Mouse (Mus musculus) ovary, adult 18-20 months (tissue): ENCODE measurements around the gene Tctex1d4.
A peak's percentile ranks its signal among the peaks of the same experiment; 100 is the strongest.

ENCODE experiments used
- DNase-seq: peaks from one replicate; pipeline ENCODE4 v3.0.0; 2022; ENCODE audit warnings: low spot score, mixed read lengths

The Tctex1d4 gene

DNA sequence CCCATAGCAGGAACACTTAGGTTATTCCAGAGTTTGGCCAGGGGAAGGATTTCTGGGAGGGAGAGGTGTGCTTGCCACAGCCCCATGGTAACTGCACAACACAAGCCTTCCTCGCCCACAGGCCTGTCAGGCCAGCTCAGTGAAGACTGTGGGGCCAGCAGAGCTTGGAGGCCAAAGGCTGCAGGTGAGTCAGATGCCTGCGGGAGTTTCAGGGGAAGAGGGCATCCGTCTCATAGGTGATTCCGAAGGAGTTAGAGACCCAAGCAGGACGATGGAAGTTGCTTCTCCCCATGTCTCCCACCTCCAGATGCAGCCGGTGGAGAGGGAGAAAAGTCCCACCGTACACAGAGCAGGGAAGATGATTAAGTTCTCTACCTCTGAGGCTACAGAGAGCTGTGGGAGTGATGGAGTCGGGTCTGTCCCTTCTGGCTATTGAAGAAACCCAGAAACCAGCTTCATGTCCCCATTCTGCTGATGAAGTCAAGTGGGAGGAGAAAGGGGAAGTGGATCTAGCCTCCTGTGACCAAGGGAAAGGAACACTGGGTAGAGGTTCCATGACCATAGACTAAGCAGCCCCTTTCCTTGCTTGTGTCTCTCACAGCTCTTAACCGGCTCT lies at the start of gene Tctex1d4:
Tctex1d4 (plus strand) TSS at position 120 of the 616 bp plus-strand sequence.
- no peak for DNase-seq

DNA sequence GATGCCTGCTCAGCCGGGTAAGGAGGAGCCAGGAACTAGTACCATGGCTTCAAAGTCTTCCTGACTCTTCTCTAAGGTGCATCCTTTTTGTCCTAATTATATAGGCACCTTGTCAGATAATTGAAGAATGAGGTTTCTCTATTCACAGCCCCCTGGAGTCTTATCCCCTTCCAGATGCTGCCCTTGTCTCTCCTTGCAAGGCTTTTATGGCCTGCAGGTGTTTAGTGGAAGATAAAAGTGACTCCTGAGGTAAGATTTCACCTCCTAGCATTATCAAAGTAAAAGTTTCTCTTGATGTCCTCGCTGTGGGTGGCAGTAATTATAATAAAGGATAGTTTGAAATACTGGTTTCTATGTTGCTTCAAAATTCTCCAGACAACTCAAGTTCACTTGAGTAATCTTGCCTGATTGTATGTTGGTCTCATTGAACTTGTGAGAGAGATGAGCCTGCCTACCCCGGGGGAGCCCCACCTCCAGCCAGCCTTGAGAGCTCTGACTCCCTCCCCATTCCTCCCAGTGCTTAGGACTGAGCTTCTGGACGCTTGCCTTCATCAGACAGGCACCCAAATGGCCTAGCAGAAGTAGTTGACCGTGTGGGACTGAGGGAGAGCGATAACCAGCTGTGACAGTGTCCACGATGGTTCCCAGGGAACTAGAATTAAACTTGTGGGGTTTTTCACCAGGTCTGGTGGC lies 38.5 kb upstream of the Tctex1d4 start:
- no peak for DNase-seq

DNA sequence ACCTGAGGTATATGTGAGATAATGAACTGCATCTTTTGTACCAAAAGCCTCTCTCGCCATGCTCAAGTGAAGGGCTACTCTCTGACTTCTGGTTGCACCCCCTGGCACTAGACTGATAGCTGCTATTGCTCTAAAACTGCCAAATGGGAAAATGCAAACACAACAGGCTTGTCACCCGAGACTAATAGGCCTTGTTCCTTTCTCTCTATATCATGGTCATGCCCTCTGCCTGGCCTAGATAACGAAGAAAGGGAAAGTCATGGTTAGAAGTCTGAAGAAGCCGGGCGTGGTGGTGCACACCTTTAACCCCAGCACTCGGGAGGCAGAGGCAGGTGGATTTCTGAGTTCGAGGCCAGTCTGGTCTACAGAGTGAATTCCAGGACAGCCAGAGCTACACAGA lies 36.0 kb upstream of the Tctex1d4 start:
- no peak for DNase-seq

DNA sequence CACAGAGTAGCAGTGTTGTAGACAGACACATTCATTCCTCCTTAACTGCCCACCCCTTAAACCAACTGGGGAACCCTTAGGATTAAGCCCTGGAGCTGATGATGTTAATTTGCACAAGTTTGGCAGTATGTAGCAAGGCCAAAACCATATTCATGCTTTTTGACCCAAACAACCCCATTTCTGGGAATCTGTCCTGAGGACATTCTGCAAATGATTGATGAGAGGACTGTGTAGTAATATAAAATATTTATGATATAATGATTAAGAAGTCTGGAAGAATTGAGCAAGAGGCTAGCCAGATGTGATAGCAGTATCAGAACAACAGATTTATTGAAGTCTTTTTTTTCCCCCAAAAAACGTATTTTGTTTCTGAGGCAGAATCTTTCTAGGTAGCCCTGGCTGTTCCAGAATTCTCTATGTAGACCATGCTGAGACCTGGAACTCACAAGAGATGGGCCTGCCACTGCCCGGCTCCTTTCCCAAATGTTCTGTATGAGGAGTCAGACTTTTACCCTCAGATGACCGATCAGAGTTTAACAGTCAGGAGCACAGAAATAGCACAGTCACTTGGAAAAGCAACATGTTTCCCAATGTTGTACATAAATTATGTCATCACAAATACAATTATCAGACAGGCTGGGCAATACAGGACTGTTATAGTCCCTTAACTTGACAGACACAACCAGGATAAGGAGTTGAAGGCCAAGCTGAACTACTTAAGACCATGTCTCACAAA lies 31.8 kb upstream of the Tctex1d4 start:
- DNase-seq, result no peak

DNA sequence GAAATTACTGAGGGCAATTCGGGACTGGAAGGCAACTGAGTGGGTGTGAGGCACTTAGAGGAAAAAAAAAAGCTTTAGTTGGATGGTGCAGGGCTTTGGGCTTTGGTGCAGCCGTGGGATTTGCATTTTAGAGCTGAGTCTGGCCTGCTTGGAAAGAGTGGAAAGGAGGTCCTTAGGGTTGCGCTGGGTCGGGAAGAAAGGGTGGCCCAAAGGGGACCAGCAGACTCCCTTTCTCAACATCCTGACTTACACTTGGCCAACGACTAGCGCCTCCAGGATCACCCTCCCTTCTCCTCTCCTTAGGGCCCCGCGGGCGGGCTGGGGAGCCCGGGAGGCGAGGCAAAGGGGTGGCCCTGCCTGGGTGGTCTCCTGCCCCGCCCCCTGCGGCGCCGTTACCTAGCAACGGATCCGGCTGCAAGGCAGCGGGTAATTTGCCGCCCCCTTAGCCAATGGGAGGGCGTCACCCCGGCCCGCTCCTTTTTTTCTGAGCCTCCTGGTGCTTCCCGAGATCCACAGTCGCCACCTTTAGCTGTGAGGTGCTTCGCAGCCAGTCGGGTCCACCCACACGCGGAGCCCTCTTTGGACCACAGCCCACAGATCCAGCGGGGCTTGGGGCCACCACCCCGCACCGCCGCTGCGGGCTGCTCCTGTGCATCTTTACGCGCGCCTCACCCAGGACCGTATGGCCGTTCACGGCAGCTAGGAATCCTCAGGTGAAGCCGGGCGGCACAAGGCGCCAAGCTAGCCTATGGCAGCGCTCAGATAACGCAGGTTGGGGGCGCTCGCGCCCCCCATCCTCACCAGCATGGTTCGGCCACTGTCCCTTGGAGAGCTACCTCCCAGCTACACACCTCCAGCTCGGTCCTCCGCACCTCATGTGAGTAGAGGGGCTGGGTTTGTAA lies 30.8 kb upstream of the Tctex1d4 start, which contains the start of gene Ptch2:
Ptch2 (plus strand) TSS at position 525 of the 902 bp plus-strand sequence.
- peak; percentile 72 for DNase-seq

DNA sequence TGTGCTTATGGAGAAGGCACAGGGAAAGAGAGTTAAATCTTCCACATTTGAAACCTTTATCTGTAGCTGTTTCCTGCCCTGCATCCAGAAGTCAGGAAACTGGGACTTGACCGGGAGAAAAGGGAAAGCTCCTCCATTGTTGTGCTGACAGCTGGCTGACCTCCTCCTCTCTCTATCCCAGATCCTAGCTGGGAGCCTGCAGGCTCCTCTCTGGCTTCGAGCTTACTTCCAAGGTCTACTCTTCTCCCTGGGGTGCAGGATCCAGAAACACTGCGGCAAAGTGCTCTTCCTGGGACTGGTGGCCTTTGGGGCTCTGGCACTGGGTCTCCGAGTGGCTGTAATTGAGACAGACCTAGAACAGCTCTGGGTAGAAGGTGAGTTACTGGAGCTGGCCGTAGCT lies 29.9 kb upstream of the Tctex1d4 start:
- DNase-seq, result no peak

DNA sequence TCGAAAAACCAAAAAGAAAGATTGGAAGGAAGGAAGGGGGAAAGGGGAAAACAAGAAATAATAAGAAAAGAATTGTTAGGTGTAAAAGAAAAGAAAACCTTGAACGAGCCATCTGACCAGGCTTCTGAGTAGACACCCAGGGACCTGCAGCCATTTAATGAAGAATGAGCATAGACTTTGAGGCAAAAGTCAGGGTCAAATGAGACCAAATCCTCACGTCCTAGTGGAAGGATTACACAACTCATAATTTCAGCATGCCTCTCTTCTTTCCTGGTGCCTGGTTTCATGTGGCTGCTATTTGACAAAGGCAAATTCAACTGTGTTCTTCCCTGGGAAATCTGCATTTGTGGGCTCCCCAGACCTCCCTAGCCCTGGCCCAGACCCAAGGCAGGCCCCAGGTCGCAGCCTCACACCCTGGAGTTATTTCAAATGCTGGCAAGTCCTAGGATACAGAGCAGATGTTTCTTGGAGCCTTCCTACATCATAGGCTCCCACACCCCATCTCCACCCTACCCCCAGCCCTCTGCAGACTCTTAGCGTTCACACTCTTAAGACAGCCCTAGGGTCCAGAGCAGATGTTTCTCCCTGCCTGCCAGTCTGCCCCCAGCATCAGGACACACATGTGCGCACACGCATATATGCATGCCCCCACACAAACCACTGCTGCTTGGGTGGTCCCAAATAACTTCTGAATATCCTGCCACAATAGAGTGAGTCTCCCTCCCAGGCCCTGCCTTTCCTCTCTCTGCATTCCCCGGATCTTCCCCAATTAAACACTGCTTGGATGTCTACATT lies 28.4 kb upstream of the Tctex1d4 start:
- no peak for DNase-seq

DNA sequence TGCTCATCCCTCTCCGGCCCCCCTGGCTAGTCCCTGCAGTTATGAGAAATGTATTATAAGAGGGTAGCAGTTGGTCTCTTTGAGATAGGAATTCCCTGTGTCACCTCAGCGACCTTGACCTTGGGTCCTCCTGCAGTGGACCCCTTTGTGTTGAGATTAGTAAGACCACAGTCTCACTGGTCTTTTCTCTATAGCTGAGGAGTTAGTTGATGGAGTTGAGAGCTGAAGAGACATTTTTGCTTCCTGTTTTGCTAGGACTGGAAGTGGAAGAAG lies 27.9 kb upstream of the Tctex1d4 start:
- DNase-seq, result no peak

DNA sequence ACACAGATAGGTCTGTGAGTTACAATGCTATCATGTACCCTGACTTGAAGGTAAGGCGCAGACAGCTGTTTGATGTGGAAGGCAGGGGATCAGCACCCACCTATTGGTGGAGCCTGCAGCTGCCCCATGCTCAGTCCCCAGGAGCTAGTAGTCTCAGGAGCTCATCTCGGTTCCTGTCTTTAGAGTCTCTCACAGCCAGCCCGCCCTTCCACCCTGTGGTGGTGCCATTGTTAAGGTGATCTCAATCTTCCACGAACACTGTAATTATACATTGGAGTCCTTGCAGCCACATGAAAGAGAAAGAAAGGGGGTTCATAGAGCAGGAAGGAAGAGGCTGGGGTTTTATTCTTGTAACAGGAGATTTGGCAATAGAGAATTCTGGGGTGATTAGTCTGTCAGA lies 26.6 kb upstream of the Tctex1d4 start:
- no peak for DNase-seq

DNA sequence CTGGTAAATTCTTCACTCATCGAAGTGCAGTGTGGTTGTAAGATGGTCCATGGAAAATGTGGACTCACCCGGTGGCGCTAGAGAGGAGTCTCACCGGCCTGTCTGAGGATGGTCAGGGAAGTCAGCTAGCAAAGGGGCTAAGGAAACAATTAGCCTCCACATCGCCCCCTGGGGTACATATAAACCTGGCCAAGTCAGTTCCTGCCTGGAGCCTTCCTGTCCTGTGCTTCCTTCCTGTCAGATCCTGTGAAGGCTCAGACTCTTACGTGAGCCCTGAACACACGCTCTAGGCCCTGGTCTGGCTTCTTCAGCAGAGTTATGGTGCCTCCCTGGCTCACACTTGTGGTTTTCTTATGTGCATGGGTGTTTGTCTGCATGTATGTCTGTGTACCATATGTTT lies 25.4 kb upstream of the Tctex1d4 start:
- no peak for DNase-seq

DNA sequence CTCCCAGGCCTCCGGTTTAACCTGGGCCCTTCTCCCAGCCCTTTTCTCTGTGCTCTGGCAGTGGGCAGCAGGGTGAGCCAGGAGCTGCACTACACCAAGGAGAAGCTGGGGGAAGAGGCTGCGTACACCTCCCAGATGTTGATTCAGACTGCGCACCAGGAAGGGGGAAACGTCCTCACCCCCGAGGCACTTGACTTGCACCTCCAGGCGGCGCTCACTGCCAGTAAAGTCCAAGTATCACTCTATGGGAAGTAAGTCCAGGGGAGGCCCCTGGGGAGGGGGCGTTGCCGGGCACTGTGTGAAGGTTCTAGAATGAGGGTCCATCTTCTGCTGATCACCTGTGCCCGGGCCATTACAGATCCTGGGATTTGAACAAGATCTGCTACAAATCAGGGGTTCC lies 21.9 kb upstream of the Tctex1d4 start:
- no peak for DNase-seq

DNA sequence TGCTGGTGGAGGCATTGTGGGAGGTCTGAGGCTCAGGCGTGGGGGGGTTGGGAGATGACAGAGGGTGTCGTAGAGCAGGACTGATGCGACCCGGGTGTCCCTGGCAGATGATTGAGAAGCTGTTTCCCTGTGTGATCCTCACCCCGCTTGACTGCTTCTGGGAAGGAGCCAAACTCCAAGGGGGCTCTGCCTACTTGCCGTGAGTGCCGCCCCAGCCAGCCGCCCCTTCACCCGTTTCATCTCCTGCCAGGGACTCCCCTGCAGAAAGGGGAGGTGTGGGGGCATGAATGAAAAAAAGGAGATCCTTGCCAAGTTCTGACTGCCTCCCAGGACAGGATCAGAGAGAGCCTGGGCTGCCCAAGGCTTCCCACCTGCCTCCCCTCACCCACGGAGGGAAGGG lies 21.5 kb upstream of the Tctex1d4 start:
- DNase-seq, result no peak

DNA sequence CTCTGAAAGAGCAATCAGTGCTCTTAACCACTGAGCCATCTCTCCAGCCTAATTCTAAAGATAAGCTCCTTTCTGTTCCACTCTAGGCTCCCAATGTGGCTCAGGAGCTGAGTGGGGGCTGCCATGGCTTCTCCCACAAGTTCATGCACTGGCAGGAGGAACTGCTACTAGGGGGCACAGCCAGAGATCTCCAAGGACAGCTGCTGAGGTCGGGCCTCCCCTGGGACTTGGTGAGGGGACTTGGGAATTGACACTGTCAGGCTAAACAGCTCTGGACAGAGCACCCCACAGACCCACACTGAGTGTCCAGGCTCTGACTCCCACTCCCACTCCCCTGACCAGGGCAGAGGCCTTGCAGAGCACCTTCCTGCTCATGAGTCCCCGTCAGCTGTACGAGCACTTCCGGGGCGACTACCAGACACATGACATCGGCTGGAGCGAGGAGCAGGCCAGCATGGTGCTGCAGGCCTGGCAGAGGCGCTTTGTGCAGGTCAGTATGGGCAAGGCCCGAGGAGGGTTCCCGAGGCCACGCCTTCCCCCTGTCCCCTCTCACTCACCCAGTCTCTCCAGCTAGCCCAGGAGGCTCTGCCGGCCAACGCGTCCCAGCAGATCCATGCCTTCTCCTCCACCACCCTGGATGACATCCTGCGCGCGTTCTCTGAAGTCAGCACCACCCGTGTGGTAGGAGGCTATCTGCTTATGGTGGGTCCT lies 18.6 kb upstream of the Tctex1d4 start:
- DNase-seq, result no peak

DNA sequence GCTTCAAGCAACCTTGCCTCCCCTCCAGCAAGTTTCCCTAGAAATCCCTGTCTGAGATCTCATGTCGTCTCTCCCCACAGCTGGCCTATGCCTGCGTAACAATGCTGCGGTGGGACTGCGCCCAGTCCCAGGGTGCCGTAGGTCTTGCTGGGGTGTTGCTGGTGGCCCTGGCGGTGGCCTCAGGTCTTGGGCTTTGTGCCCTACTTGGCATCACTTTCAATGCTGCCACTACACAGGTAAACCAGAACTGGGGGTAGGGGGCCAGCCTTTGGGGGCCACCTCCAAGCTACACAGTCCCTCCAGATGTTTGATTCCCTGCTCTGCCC lies 18.1 kb upstream of the Tctex1d4 start:
- no peak for DNase-seq

DNA sequence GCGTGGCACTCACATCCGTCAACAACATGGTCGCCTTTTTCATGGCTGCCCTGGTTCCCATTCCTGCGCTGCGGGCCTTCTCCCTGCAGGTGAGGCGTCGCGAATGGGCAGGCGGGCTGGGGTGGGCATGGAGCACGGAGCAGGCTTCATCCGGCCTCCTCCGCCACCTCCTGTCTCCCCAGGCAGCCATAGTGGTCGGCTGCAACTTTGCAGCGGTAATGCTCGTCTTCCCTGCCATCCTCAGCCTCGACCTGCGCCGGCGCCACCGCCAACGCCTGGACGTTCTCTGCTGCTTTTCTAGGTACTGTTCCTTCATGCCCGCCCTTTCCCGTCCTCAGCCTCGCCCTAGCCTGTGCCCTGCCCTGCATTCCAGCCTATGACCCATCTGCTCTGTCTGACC lies 17.3 kb upstream of the Tctex1d4 start:
- no peak for DNase-seq

DNA sequence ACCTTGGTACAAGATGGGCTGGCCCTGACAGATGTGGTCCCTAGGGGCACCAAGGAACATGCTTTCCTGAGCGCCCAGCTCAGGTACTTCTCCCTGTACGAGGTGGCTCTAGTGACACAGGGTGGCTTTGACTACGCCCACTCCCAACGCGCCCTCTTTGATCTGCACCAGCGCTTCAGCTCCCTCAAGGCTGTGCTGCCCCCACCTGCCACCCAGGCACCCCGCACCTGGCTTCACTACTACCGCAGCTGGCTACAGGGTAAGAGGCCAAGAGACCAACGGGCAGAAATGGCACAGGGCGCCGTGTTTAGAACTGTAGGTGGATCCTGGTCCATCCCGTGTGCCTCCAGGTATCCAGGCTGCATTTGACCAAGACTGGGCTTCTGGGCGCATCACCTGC lies 16.3 kb upstream of the Tctex1d4 start:
- DNase-seq, result no peak

DNA sequence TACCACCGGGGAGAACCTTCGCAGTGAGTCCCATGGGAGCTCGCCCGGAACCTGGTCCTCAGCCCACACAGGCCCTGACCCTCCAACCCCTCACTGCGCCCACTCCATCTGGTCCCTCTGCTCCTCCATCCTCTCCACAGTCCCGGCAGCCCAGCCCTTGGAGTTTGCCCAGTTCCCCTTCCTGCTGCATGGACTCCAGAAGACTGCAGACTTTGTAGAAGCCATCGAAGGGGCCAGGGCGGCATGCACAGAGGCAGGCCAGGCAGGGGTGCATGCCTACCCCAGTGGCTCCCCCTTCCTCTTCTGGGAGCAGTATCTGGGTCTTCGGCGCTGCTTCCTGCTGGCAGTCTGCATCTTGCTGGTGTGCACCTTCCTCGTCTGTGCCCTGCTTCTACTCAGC lies 15.6 kb upstream of the Tctex1d4 start:
- DNase-seq, result no peak

DNA sequence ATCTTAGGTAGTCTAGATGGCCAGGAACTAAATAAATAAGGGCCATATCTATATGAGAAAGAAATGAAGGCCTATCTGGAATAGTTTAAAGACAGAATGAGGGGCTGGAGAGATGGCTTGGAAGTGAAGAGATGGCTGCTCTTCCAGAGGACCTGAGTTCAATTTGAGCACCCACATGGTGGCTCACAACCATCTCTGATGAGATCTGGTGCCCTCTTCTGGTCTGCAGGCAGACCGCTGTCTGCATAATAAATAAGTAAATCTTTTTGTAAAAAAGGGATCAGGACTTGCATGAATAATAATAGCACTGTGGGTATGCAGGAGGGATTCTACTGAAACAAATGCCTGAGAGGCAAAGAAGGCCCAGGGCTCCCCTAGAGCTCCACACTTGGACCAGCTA lies 13.4 kb upstream of the Tctex1d4 start:
- DNase-seq, result no peak

DNA sequence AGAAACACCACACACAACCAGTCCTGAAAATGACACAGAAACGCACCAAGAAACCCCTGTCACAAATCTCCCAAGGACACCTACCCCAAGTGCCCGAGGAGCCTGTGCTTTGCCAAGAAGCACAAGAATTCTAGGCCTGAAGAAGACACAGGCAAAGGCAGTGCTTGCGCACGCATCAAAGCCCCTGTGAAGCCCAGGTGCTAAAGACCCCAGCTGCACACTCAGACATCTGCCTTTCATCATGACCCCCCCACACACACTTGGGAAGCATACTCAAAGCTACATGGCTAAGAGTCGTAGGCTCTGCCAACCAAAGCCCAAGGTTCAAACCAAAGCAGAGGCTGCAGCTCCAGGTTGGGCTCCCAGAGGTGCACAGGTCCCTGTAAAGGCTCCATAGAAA lies 11.0 kb upstream of the Tctex1d4 start:
- DNase-seq, result no peak

DNA sequence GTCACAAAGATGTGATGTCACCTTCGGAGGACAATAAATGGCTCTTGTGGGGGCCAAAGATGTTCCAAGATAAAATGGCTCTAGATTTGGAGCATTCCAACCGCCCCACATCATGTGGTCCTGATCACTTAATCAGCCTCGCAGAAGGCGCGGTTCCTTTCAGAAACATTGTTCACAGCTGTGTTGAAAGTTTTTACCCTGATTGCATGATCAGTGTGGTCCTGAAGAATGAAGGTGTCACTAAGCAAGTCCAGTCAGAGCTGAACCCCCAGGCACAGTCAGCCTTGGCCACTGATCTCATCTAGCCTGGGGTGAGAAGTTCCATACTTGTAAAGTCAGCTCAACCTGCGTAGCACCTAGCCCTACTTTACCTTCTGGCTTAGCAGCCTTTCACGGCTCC lies 8.7 kb upstream of the Tctex1d4 start:
- no peak for DNase-seq

DNA sequence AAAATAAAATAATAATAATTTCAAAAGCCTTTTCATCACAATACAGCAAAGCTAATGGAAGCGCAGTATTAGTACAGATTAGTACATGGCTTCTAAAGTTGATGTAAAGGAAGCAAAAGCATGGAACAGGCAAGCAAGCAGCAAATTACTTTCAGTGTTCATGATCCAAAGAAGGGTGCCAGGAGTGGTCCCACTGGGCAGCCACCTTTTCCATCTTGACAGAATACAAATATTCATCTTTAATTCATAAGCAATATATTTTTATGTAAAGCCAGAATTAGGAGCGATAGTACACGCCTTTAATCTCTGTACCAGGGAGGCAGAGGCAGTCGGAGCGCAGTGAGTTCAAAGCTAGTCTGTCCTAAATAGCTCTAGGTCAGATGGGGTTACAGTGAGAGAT lies 7.0 kb upstream of the Tctex1d4 start:
- DNase-seq, result no peak
